Mouse (Mus musculus) small intestine, adult 2 months (tissue): Measurements from ENCODE around the gene Ppp1r12a.

ENCODE experiments used
- CTCF ChIP-seq: fragments of 200-500 bp; IDR thresholded peaks from 2 replicates; pipeline ENCODE4 v1.5.1; 2012; ENCODE audit warnings: low read depth, mild to moderate bottlenecking, control low read depth, inconsistent platforms, low read length, moderate library complexity, mixed read lengths; ENCODE audit not compliant: insufficient replicate concordance, insufficient read length; ENCODE audit errors: extremely low read depth
- POLR2A ChIP-seq: fragments of 200-500 bp; IDR thresholded peaks from 2 replicates; pipeline ENCODE4 v1.6.1; 2012; ENCODE audit warnings: low read depth, mild to moderate bottlenecking, control low read depth, inconsistent platforms, low read length, moderate library complexity

DNA sequence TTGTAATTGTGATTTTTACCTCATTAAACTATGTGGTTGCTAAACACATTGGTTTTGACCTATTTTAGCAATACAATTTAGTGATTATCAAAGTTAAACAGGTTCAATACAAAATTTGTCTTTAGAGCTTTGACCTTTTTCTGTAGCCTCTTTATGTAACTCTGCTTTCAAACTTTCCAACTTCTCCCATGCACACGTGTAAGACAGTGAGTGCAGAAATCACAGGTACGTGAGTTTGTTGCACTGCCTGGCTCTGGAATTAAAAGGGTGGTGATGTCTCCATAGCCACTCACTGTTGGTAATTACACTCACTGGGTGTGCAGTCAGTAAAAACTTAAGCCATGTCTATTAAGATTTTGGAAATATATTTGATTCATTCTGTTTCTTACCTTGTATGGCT lies 30.3 kb downstream of the Ppp1r12a start:
- TF ChIP-seq CTCF, result no peak
- no peak for TF ChIP-seq POLR2A
